Mouse (Mus musculus) midbrain, embryonic 14.5 days (tissue): ENCODE results near the gene Helb. TPM values are rescaled to one million over a fixed set of nuclear protein-coding genes. Genes with fewer than 3 reads are reported as not detected.

Experiments
- ATAC-seq: fragments of 200-750 bp; cut with Nextera tagmentation; 2 replicates; pipeline ENCODE4 v1.8.0; 2017; ENCODE audit warnings: moderate number of reproducible peaks, moderate library complexity; ENCODE audit not compliant: low FRiP score, low TSS enrichment
- DNase-seq: peaks from one replicate; pipeline ENCODE4 v3.0.0-alpha.2; 2015
- H3K27ac ChIP-seq: fragments of 300-500 bp; sonication (generic); replicated peaks from 2 replicates; pipeline ENCODE4 v1.5.1; 2014; ENCODE audit warnings: mild to moderate bottlenecking, low read depth, low read length, moderate library complexity
- H3K27me3 ChIP-seq: fragments of 300-500 bp; sonication (generic); 2 replicates; pipeline ENCODE4 v1.6.1; 2014; ENCODE audit warnings: low read length, control low read depth, mixed read lengths; ENCODE audit not compliant: control insufficient read depth, insufficient read depth
- H3K36me3 ChIP-seq: fragments of 300-500 bp; sonication (generic); 2 replicates; pipeline ENCODE4 v1.6.1; 2014; ENCODE audit warnings: low read length, control low read depth; ENCODE audit not compliant: control insufficient read depth, insufficient read depth
- H3K4me1 ChIP-seq: fragments of 300-500 bp; sonication (generic); 2 replicates; pipeline ENCODE4 v1.6.1; 2014; ENCODE audit warnings: mild to moderate bottlenecking, antibody characterized with exemption, low read length, control low read depth; ENCODE audit not compliant: control insufficient read depth, insufficient read depth
- H3K4me2 ChIP-seq: fragments of 300-500 bp; sonication (generic); 2 replicates; pipeline ENCODE4 v1.6.1; 2014; ENCODE audit warnings: mild to moderate bottlenecking, low read length, moderate library complexity
- H3K4me3 ChIP-seq: fragments of 300-500 bp; sonication (generic); replicated peaks from 2 replicates; pipeline ENCODE4 v1.5.1; 2014; ENCODE audit warnings: low read depth, low read length
- H3K9ac ChIP-seq: fragments of 300-500 bp; sonication (generic); replicated peaks from 2 replicates; pipeline ENCODE4 v1.6.1; 2014; ENCODE audit warnings: mild to moderate bottlenecking, low read length, moderate library complexity
- H3K9me3 ChIP-seq: fragments of 300-500 bp; sonication (generic); 2 replicates; pipeline ENCODE4 v1.6.1; 2016; ENCODE audit warnings: low read length, control low read depth, mixed read lengths; ENCODE audit not compliant: control insufficient read depth
- WGBS: fragments of 180-500 bp; shearing (Covaris S2); extraction: QIAGEN DNeasy Blood & Tissue Kit; methylation state at CpG from one replicate; pipeline ENCODE4 v1.1.7; 2014; 5-methylcytosine and 5-hydroxymethylcytosine counted together
- polyA plus RNA-seq: library from polyadenylated mRNA; unstranded; fragments of >200 nt; fragmentation: Nextera tagmentation; extraction: Ambion mirVana; gene quantifications from 2 replicates; pipeline ENCODE4 v1.2.1, GENCODE M21; 2014

Helb gene
- 1.1 and 2.9 TPM in 2 replicates for polyA plus RNA-seq

- WGBS = under 1% methylated on average over 55 of the region's 55 CpGs
- ATAC-seq = peak; percentile 98
- Histone ChIP-seq H3K4me3 (peak within 1 kb of the TSS; percentile 63), H3K27ac (no peak within 1 kb of the TSS; the same call in 1 of the 2 replicates), H3K4me2 (peak within 1 kb of the TSS; percentile 81), H3K36me3 (no peaks in the 10 kb centered on the region), H3K9me3 (no peaks in the 10 kb centered on the region), H3K27me3 (no peaks in the 10 kb centered on the region), H3K9ac (peak within 1 kb of the TSS; percentile 55), H3K4me1 (0 out of 2 replicates have a peak, but pooled peaks cover 3% of the 10 kb centered on the region)
- peak; percentile 96 for DNase-seq
Measured at GRCm38 (mm10) chr10:120112507-120113396, at the start of gene Helb. Helb (minus strand) TSS chr10:120112987.

GRCm38 (mm10) chr10:120160533-120160932 is 47.7 kb upstream of the Helb start:
- Histone ChIP-seq H3K4me1 (no peaks in the 10 kb centered on the region), H3K36me3 (no peaks in the 10 kb centered on the region), H3K4me3 (no peak overlapping the region), H3K9ac (no peak overlapping the region), H3K27me3 (no peaks in the 10 kb centered on the region), H3K9me3 (no peaks in the 10 kb centered on the region), H3K27ac (no peak overlapping the region), H3K4me2 (no peak overlapping the region)
- ATAC-seq (no peak), DNase-seq (no peak)
- WGBS = 89% methylated on average over 9 of the region's 9 CpGs

GRCm38 (mm10) chr10:120153911-120154310 is 41.1 kb upstream of the Helb start:
- no peak overlapping the region for H3K27ac ChIP-seq
- ATAC-seq = no peak
- 90% methylated on average over 2 of the region's 2 CpGs for WGBS

GRCm38 (mm10) chr10:120151672-120152071 is 38.9 kb upstream of the Helb start:
- no peak for ATAC-seq

More at GRCm38 (mm10) chr10:120153911-120154310, 41.1 kb upstream of the Helb start:
- Histone ChIP-seq H3K9me3 (no peaks in the 10 kb centered on the region; the same call in 1 of the 2 replicates), H3K36me3 (no peaks in the 10 kb centered on the region), H3K4me1 (no peaks in the 10 kb centered on the region), H3K27me3 (no peaks in the 10 kb centered on the region), H3K4me3 (no peak overlapping the region), H3K9ac (no peak overlapping the region), H3K4me2 (no peak overlapping the region)
- DNase-seq = no peak

GRCm38 (mm10) chr10:120140916-120141516 is 28.2 kb upstream of the Helb start:
- no peak overlapping the region for H3K4me2 ChIP-seq
- H3K4me1 ChIP-seq = no peaks in the 10 kb centered on the region
- H3K36me3 ChIP-seq = no peaks in the 10 kb centered on the region
- 64% methylated on average over 10 of the region's 10 CpGs for WGBS
- H3K9me3 ChIP-seq = peaks cover 13% of the 10 kb centered on the region
- H3K27ac ChIP-seq = no peak overlapping the region
- H3K27me3 ChIP-seq = no peaks in the 10 kb centered on the region
- no peak overlapping the region for H3K9ac ChIP-seq
- DNase-seq (no peak), ATAC-seq (no peak)
- no peak overlapping the region for H3K4me3 ChIP-seq

More at GRCm38 (mm10) chr10:120151672-120152071, 38.9 kb upstream of the Helb start:
- H3K4me1 ChIP-seq = no peaks in the 10 kb centered on the region
- no peaks in the 10 kb centered on the region for H3K27me3 ChIP-seq
- no peak for DNase-seq
- H3K4me2 ChIP-seq = no peak overlapping the region
- H3K9ac ChIP-seq = no peak overlapping the region
- no peaks in the 10 kb centered on the region; the same call in 1 of the 2 replicates for H3K9me3 ChIP-seq
- WGBS = 96% methylated on average over 7 of the region's 7 CpGs
- no peak overlapping the region for H3K4me3 ChIP-seq
- no peaks in the 10 kb centered on the region for H3K36me3 ChIP-seq
- H3K27ac ChIP-seq = no peak overlapping the region

- Histone ChIP-seq H3K4me2 (no peak overlapping the region), H3K9me3 (peaks cover 13% of the 10 kb centered on the region), H3K9ac (no peak overlapping the region), H3K4me3 (no peak overlapping the region), H3K36me3 (no peaks in the 10 kb centered on the region), H3K4me1 (no peaks in the 10 kb centered on the region), H3K27ac (no peak overlapping the region), H3K27me3 (no peaks in the 10 kb centered on the region)
- ATAC-seq (no peak), DNase-seq (no peak)
- 74% methylated on average over 4 of the region's 4 CpGs for WGBS
Measured at GRCm38 (mm10) chr10:120140193-120140592, 27.4 kb upstream of the Helb start.

- Histone ChIP-seq H3K36me3 (no peaks in the 10 kb centered on the region), H3K9ac (no peak overlapping the region), H3K4me3 (no peak overlapping the region), H3K27ac (no peak overlapping the region), H3K4me1 (no peaks in the 10 kb centered on the region), H3K27me3 (no peaks in the 10 kb centered on the region), H3K9me3 (no peaks in the 10 kb centered on the region), H3K4me2 (no peak overlapping the region)
- DNase-seq = no peak
- ATAC-seq = no peak
- 92% methylated on average over 12 of the region's 12 CpGs for WGBS
Measured at GRCm38 (mm10) chr10:120136020-120136562, 23.3 kb upstream of the Helb start.

GRCm38 (mm10) chr10:120133697-120134096 is 20.9 kb upstream of the Helb start:
- Histone ChIP-seq H3K9ac (no peak overlapping the region), H3K27ac (no peak overlapping the region), H3K4me3 (no peak overlapping the region), H3K9me3 (no peaks in the 10 kb centered on the region), H3K4me1 (no peaks in the 10 kb centered on the region), H3K36me3 (no peaks in the 10 kb centered on the region), H3K4me2 (no peak overlapping the region), H3K27me3 (no peaks in the 10 kb centered on the region)
- WGBS = 74% methylated on average over 11 of the region's 11 CpGs
- DNase-seq (no peak), ATAC-seq (no peak)
